Mouse (Mus musculus): ENCODE results near the gene Gm28308. TPM values are rescaled to one million over a fixed set of nuclear protein-coding genes. Genes with fewer than 3 reads are reported as not detected.

Gene Gm28308
- total and polyA plus RNA-seq, 3 experiments = not detected

- H3K27ac ChIP-seq (ENCODE audit: control insufficient read depth, low read depth, low read length) = no peak overlapping the region
- DNase-seq (ENCODE audit: low read depth, low spot score) = no peak
- H3K4me1 ChIP-seq (ENCODE audit: control insufficient read depth in 1 of 2, insufficient read depth in 2 of 2, low read length in 2 of 2) = no peaks in the 10 kb centered on the region
- TF ChIP-seq MXI1 (IDR thresholded peaks at IDR 0.05; ENCODE audit: low read depth, low read length) = no peak
- TF ChIP-seq RAD21 (IDR thresholded peaks at IDR 0.05; ENCODE audit: low read depth, low read length) = no peak
- no peak for TF ChIP-seq GATA1 (IDR thresholded peaks at IDR 0.05; ENCODE audit: low read depth, low read length)
- TF ChIP-seq TCF12 (IDR thresholded peaks at IDR 0.05; ENCODE audit: low read depth, low read length) = no peak
- TF ChIP-seq ZC3H11A (IDR thresholded peaks at IDR 0.05; ENCODE audit: low read depth, low read length) = no peak
- H3K9me3 ChIP-seq (replicated peaks; ENCODE audit: insufficient read depth, low read length) = no peaks in the 10 kb centered on the region
- no peaks in the 10 kb centered on the region for H3K27me3 ChIP-seq (ENCODE audit: control insufficient read depth in 1 of 2, insufficient read depth in 2 of 2, low read length in 2 of 2)
- no peaks in the 10 kb centered on the region for H3K79me2 ChIP-seq (ENCODE audit: control insufficient read depth, insufficient read depth, low read length, poor library complexity)
- no peak overlapping the region for H3K4me3 ChIP-seq (ENCODE audit: control insufficient read depth in 1 of 2, insufficient read depth in 1 of 2, low read depth in 2 of 2, low read length in 2 of 2)
- no peak overlapping the region for H3K9ac ChIP-seq (ENCODE audit: control insufficient read depth, low read depth, low read length, poor library complexity, severe bottlenecking)
- no peaks in the 10 kb centered on the region for H3K36me3 ChIP-seq (ENCODE audit: control insufficient read depth in 1 of 2, insufficient read depth in 2 of 2, low read length in 2 of 2)
Measured at GRCm38 (mm10) chr6:52185222-52185621, 27.9 kb downstream of the Gm28308 start.

GRCm38 (mm10) chr6:52184668-52185067, 28.5 kb downstream of the Gm28308 start:
- no peaks in the 10 kb centered on the region for H3K27me3 ChIP-seq (ENCODE audit: control insufficient read depth in 1 of 2, insufficient read depth in 2 of 2, low read length in 2 of 2)
- H3K9me3 ChIP-seq (replicated peaks; ENCODE audit: insufficient read depth, low read length) = no peaks in the 10 kb centered on the region
- H3K27ac ChIP-seq (ENCODE audit: control insufficient read depth, low read depth, low read length) = no peak overlapping the region
- TF ChIP-seq RCOR1 (IDR thresholded peaks at IDR 0.05; ENCODE audit: low read depth, low read length) (no peak), MAZ (IDR thresholded peaks at IDR 0.05; ENCODE audit: low read depth, low read length) (no peak), CHD2 (IDR thresholded peaks at IDR 0.05; ENCODE audit: low read length) (no peak), GABPA (IDR thresholded peaks at IDR 0.05; ENCODE audit: low read depth, low read length) (no peak)
- DNase-seq (ENCODE audit: low read depth, low spot score) = no peak
- no peaks in the 10 kb centered on the region for H3K79me2 ChIP-seq (ENCODE audit: control insufficient read depth, insufficient read depth, low read length, poor library complexity)
- no peaks in the 10 kb centered on the region for H3K36me3 ChIP-seq (ENCODE audit: control insufficient read depth in 1 of 2, insufficient read depth in 2 of 2, low read length in 2 of 2)
- no peak overlapping the region for H3K4me3 ChIP-seq (ENCODE audit: control insufficient read depth in 1 of 2, insufficient read depth in 1 of 2, low read depth in 2 of 2, low read length in 2 of 2)
- H3K9ac ChIP-seq (ENCODE audit: control insufficient read depth, low read depth, low read length, poor library complexity, severe bottlenecking) = no peak overlapping the region
- no peaks in the 10 kb centered on the region for H3K4me1 ChIP-seq (ENCODE audit: control insufficient read depth in 1 of 2, insufficient read depth in 2 of 2, low read length in 2 of 2)

- Histone ChIP-seq H3K27me3 (ENCODE audit: control insufficient read depth in 1 of 2, insufficient read depth in 2 of 2, low read length in 2 of 2) (no peaks in the 10 kb centered on the region), H3K9me3 (replicated peaks; ENCODE audit: insufficient read depth, low read length) (no peaks in the 10 kb centered on the region), H3K4me3 (ENCODE audit: control insufficient read depth in 1 of 2, insufficient read depth in 1 of 2, low read depth in 2 of 2, low read length in 2 of 2) (no peak overlapping the region), H3K9ac (ENCODE audit: control insufficient read depth, low read depth, low read length, poor library complexity, severe bottlenecking) (no peak overlapping the region), H3K4me1 (ENCODE audit: control insufficient read depth in 1 of 2, insufficient read depth in 2 of 2, low read length in 2 of 2) (no peaks in the 10 kb centered on the region), H3K27ac (ENCODE audit: control insufficient read depth, low read depth, low read length) (no peak overlapping the region), H3K36me3 (ENCODE audit: control insufficient read depth in 1 of 2, insufficient read depth in 2 of 2, low read length in 2 of 2) (no peaks in the 10 kb centered on the region), H3K79me2 (ENCODE audit: control insufficient read depth, insufficient read depth, low read length, poor library complexity) (no peaks in the 10 kb centered on the region)
- TF ChIP-seq MEF2A (IDR thresholded peaks at IDR 0.05; ENCODE audit: extremely low read depth, insufficient replicate concordance, low read depth, low read length, poor library complexity, severe bottlenecking) = no peak
- TF ChIP-seq MXI1 (IDR thresholded peaks at IDR 0.05; ENCODE audit: low read depth, low read length) = no peak
- TF ChIP-seq HCFC1 (IDR thresholded peaks at IDR 0.05; ENCODE audit: low read depth, low read length) = no peak
- TF ChIP-seq TAL1 (IDR thresholded peaks at IDR 0.05; ENCODE audit: low read length) = no peak
- TF ChIP-seq ZMIZ1 (IDR thresholded peaks at IDR 0.05; ENCODE audit: low read depth, low read length) = no peak
- no peak for TF ChIP-seq POLR2AphosphoS2 (IDR thresholded peaks at IDR 0.05; ENCODE audit: low read length)
- TF ChIP-seq SIN3A (IDR thresholded peaks at IDR 0.05; ENCODE audit: low read length) = no peak
- no peak for DNase-seq (ENCODE audit: low read depth, low spot score)
Measured at GRCm38 (mm10) chr6:52183311-52184080, 29.6 kb downstream of the Gm28308 start.
